7 mouse cellular contexts compared by ENCODE assay signal in genomic region chr2:173553863-173554262, GRCm38 (mm10). TPM values are rescaled to one million over a fixed set of nuclear protein-coding genes. Genes with fewer than 3 reads are reported as not detected.
DNase-seq lines count a peak whose midpoint lies in the region; ATAC-seq and TF ChIP-seq lines count a peak whose summit lies in the region.

No protein-coding gene starts in this region.

- no peak for TF ChIP-seq POLR2A in liver, adult 2 months (IDR thresholded peaks at IDR 0.05; ENCODE audit: extremely low read depth, insufficient read depth, low read length)

- H3K4me2 ChIP-seq in neural tube, embryonic 15.5 days: no peak overlapping the region

- no peaks in the 10 kb centered on the region for H3K79me2 ChIP-seq in liver, adult 2 months (ENCODE audit: control insufficient read depth, insufficient read depth, low read length)

- no peak for ATAC-seq in neural tube, embryonic 15.5 days (ENCODE audit: low FRiP score)
- no peak for ATAC-seq in cerebellum, adult (ENCODE audit: insufficient number of reproducible peaks, low FRiP score, low TSS enrichment)

- no peaks in the 10 kb centered on the region; the same call in 1 of the 2 replicates for H3K27me3 ChIP-seq in neural tube, embryonic 15.5 days (replicated peaks)
- H3K27me3 ChIP-seq in liver, adult 2 months (ENCODE audit: control insufficient read depth, insufficient read depth, low read length): no peaks in the 10 kb centered on the region
- H3K27me3 ChIP-seq in splenic B cell, adult 2 months (ENCODE audit: control insufficient read depth, insufficient read depth, low read length, poor library complexity, severe bottlenecking): no peaks in the 10 kb centered on the region; the same call in 1 of the 2 replicates

- peak; percentile 54 for TF ChIP-seq CTCF in liver, adult 2 months (IDR thresholded peaks at IDR 0.05; ENCODE audit: low read depth, low read length)

- H3K4me3 ChIP-seq in neural tube, embryonic 15.5 days (replicated peaks): no peak overlapping the region
- no peak overlapping the region for H3K4me3 ChIP-seq in liver, adult 2 months (ENCODE audit: insufficient read depth, low read depth, low read length)

- no peaks in the 10 kb centered on the region for H3K36me3 ChIP-seq in neural tube, embryonic 15.5 days
- H3K36me3 ChIP-seq in liver, adult 2 months (ENCODE audit: control insufficient read depth, insufficient read depth, low read length): no peaks in the 10 kb centered on the region
- H3K36me3 ChIP-seq in splenic B cell, adult 2 months (ENCODE audit: control insufficient read depth, insufficient read depth, low read length, poor library complexity, severe bottlenecking): no peaks in the 10 kb centered on the region

- peak; percentile 47 for DNase-seq in neural tube, embryonic 10.5 days (ENCODE audit: extremely low spot score, low spot score)
- peak; percentile 36 for DNase-seq in c-Kit-positive CD71-negative TER-119-negative erythroid progenitor cells, embryonic 14.5 days (ENCODE audit: low read depth)
- DNase-seq in liver, adult 2 months (ENCODE audit: extremely low read depth, low read depth, low spot score): peak; percentile 10
- DNase-seq in splenic B cell, adult 2 months (ENCODE audit: low read depth, low spot score): peak; percentile 74
- no peak for DNase-seq in adrenal gland, postnatal 4 days (ENCODE audit: low spot score in 2 of 2)

- no peaks in the 10 kb centered on the region for H3K9me3 ChIP-seq in neural tube, embryonic 15.5 days (replicated peaks)

- WGBS in neural tube, embryonic 15.5 days: 48% methylated on average over 9 of the region's 9 CpGs
- 40% methylated on average over 9 of the region's 9 CpGs for WGBS in liver, adult 2 months

- H3K27ac ChIP-seq in neural tube, embryonic 15.5 days (replicated peaks): no peak overlapping the region
- H3K27ac ChIP-seq in liver, adult 2 months (replicated peaks; ENCODE audit: insufficient read depth, low read depth, low read length): no peak overlapping the region

- H3K4me1 ChIP-seq in neural tube, embryonic 15.5 days: peaks cover 21% of the 10 kb centered on the region; the same call in 1 of the 2 replicates
- no peaks in the 10 kb centered on the region for H3K4me1 ChIP-seq in liver, adult 2 months (ENCODE audit: control insufficient read depth, insufficient read depth, low read length)

- no peak overlapping the region for H3K9ac ChIP-seq in neural tube, embryonic 15.5 days (replicated peaks)
- no peak overlapping the region for H3K9ac ChIP-seq in liver, adult 2 months (ENCODE audit: low read depth, low read length)

RNA-seq across cellular contexts. Expression of gene Ankrd60, which starts 24.3 kb away (rescaled TPM):
- polyA plus RNA-seq in neural tube, embryonic 15.5 days (2015; fragmentation: Nextera tagmentation; extraction: Ambion mirVana): not detected in 2 replicates
- 0.54 TPM in 1 of 2 replicates, not detected in the other for total RNA-seq in liver, adult 2 months (2014; rRNA removed)
- not detected in 2 replicates for polyA plus RNA-seq in liver, adult 2 months (2012; rRNA removed)
- not detected for total RNA-seq in adrenal gland, postnatal 4 days (2021)

RNA-seq across cellular contexts. Expression of gene 1700021F07Rik, which starts 31.5 kb away (rescaled TPM):
- not detected in 2 replicates for polyA plus RNA-seq in neural tube, embryonic 15.5 days (2015; fragmentation: Nextera tagmentation; extraction: Ambion mirVana)
- not detected in 2 replicates for total RNA-seq in liver, adult 2 months (2014; rRNA removed)
- polyA plus RNA-seq in liver, adult 2 months (2012; rRNA removed): not detected in 2 replicates
- not detected for total RNA-seq in adrenal gland, postnatal 4 days (2021)

Comparison
In these comparisons a context has a peak if more than half of its experiments do, and no peak if none do; other contexts are left out.
1. DNase-seq: peak in neural tube, embryonic 10.5 days (single experiment), c-Kit-positive CD71-negative TER-119-negative erythroid progenitor cells, embryonic 14.5 days (single experiment), liver, adult 2 months (single experiment) and splenic B cell, adult 2 months (single experiment); none in adrenal gland, postnatal 4 days (0 of 2).